In the genomic region with DNA sequence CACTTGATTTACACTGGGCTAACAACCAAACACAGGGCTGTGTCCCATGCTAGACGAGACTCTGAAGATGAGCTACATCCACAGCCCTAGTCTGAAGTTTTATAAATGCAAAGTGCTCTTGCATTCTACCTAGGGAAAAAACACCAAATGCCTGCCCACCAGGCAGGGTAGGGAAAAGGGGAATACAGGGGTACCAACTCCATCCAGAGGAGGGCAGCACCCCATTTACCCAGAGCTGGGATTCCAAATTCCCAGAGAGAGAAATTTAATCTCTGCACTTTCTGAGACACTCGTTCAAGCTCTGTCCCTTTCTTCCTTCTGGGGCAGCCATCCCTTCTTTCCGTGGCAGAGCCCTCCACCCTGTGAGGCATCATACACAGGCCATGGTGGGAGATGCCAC, we compare ENCODE assay signal across 20 mouse cellular contexts.
DNase-seq lines count a peak whose midpoint lies in the region; ATAC-seq and TF ChIP-seq lines count a peak whose summit lies in the region.
"Had no signal": no experiment of that assay in that cellular context is flagged by ENCODE, and none has a peak within 500 bp of the region (broad histone marks: within the 10 kb centered on the region; RNA-seq: fewer than 3 reads in every experiment).

No protein-coding gene starts in this region.

- H3K4me2 ChIP-seq in kidney, embryonic 16.5 days (replicated peaks; ENCODE audit: low read depth, low read length) = no peak overlapping the region
- H3K4me2 ChIP-seq in kidney, embryonic 15.5 days = no peak overlapping the region
- H3K4me2 ChIP-seq: forebrain, embryonic 12.5 days; hindbrain, embryonic 12.5 days; midbrain, embryonic 12.5 days; neural tube, embryonic 12.5 days had no signal

- TF ChIP-seq CTCF in lung, adult 2 months (IDR thresholded peaks at IDR 0.05; ENCODE audit: insufficient read depth, low read length) = 0 out of 2 replicates have a peak, but pooled peaks have one; percentile 1
- peak; percentile 26 for TF ChIP-seq CTCF in cortical plate, adult 2 months (IDR thresholded peaks at IDR 0.05; ENCODE audit: extremely low read depth, insufficient read depth, low read length)

- no peaks in the 10 kb centered on the region for H3K27me3 ChIP-seq in kidney, embryonic 16.5 days (ENCODE audit: insufficient read depth, low read length)
- H3K27me3 ChIP-seq in kidney, embryonic 15.5 days = no peaks in the 10 kb centered on the region
- H3K27me3 ChIP-seq: hindbrain, embryonic 12.5 days; midbrain, embryonic 12.5 days; neural tube, embryonic 12.5 days had no signal

- H3K9ac ChIP-seq in kidney, embryonic 16.5 days (replicated peaks; ENCODE audit: low read length) = no peak overlapping the region
- H3K9ac ChIP-seq in kidney, embryonic 15.5 days = no peak overlapping the region
- H3K9ac ChIP-seq: forebrain, embryonic 12.5 days; hindbrain, embryonic 12.5 days; midbrain, embryonic 12.5 days; neural tube, embryonic 12.5 days had no signal

- no peaks in the 10 kb centered on the region for H3K36me3 ChIP-seq in kidney, embryonic 16.5 days (ENCODE audit: insufficient read depth, low read length)
- H3K36me3 ChIP-seq in kidney, embryonic 15.5 days = no peaks in the 10 kb centered on the region
- H3K36me3 ChIP-seq: embryonic facial prominence, embryonic 10.5 days; forebrain, embryonic 12.5 days; hindbrain, embryonic 12.5 days; midbrain, embryonic 12.5 days; neural tube, embryonic 12.5 days had no signal

- 31% methylated on average over 3 of the region's 3 CpGs for WGBS in kidney, embryonic 16.5 days
- WGBS in kidney, embryonic 15.5 days = 30% methylated on average over 3 of the region's 3 CpGs
- WGBS in lung, adult 2 months = 34% methylated on average over 3 of the region's 3 CpGs

- H3K27ac ChIP-seq in kidney, embryonic 16.5 days (ENCODE audit: low read length) = no peak overlapping the region
- H3K27ac ChIP-seq in kidney, embryonic 15.5 days = no peak overlapping the region
- H3K27ac ChIP-seq in cortical plate, adult 2 months (ENCODE audit: insufficient read depth, low read length) = no peak overlapping the region
- H3K27ac ChIP-seq: embryonic facial prominence, embryonic 10.5 days; forebrain, embryonic 12.5 days; hindbrain, embryonic 12.5 days; midbrain, embryonic 12.5 days; neural tube, embryonic 12.5 days had no signal

- TF ChIP-seq POLR2A in lung, adult 2 months (IDR thresholded peaks at IDR 0.05; ENCODE audit: borderline replicate concordance, extremely low read depth, low read depth, low read length) = no peak
- no peak for TF ChIP-seq POLR2A in cortical plate, adult 2 months (IDR thresholded peaks at IDR 0.05; ENCODE audit: extremely low read depth, insufficient read depth, low read length)

- DNase-seq in frontal cortex, postnatal 25 days (ENCODE audit: low spot score in 2 of 2) = no peak
- no peak for DNase-seq in lung, adult 2 months
- DNase-seq in lung, postnatal 36 days = no peak
- DNase-seq in urinary bladder, postnatal 25 days (ENCODE audit: low spot score) = no peak
- DNase-seq: adrenal gland, postnatal 36 days; cerebellum, adult 2 months; cerebellum, postnatal 36 days; gastrocnemius, postnatal 36 days; kidney, postnatal 14 days; thymus, postnatal 25 days had no signal

- H3K4me1 ChIP-seq in kidney, embryonic 16.5 days (ENCODE audit: insufficient read depth, low read length) = peaks cover 3% of the 10 kb centered on the region
- peaks cover under 1% of the 10 kb centered on the region for H3K4me1 ChIP-seq in kidney, embryonic 15.5 days
- H3K4me1 ChIP-seq in lung, adult 2 months (ENCODE audit: control insufficient read depth, insufficient read depth, low read length) = no peaks in the 10 kb centered on the region
- no peaks in the 10 kb centered on the region for H3K4me1 ChIP-seq in cortical plate, adult 2 months (ENCODE audit: control insufficient read depth, insufficient read depth, low read length)
- H3K4me1 ChIP-seq: hindbrain, embryonic 12.5 days; midbrain, embryonic 12.5 days had no signal

- no peaks in the 10 kb centered on the region for H3K9me3 ChIP-seq in kidney, embryonic 16.5 days (ENCODE audit: low read length)
- H3K9me3 ChIP-seq in kidney, embryonic 15.5 days (replicated peaks) = no peaks in the 10 kb centered on the region
- H3K9me3 ChIP-seq: embryonic facial prominence, embryonic 10.5 days; forebrain, embryonic 12.5 days; hindbrain, embryonic 12.5 days; midbrain, embryonic 12.5 days; neural tube, embryonic 12.5 days had no signal

- H3K4me3 ChIP-seq in kidney, embryonic 16.5 days (ENCODE audit: low read length) = no peak overlapping the region
- no peak overlapping the region for H3K4me3 ChIP-seq in kidney, embryonic 15.5 days (replicated peaks)
- no peak overlapping the region for H3K4me3 ChIP-seq in lung, adult 2 months (replicated peaks; ENCODE audit: extremely low read depth, low read depth, low read length)
- H3K4me3 ChIP-seq in cortical plate, adult 2 months (ENCODE audit: insufficient read depth, low read length) = no peak overlapping the region
- H3K4me3 ChIP-seq: embryonic facial prominence, embryonic 10.5 days; forebrain, embryonic 12.5 days; hindbrain, embryonic 12.5 days; midbrain, embryonic 12.5 days; neural tube, embryonic 12.5 days had no signal

- ATAC-seq in frontal cortex, adult (ENCODE audit: low TSS enrichment) = 0 out of 2 replicates have a peak, but pooled peaks have one; percentile 34
- ATAC-seq in kidney, embryonic 16.5 days (ENCODE audit: low FRiP score, low TSS enrichment) = 0 out of 2 replicates have a peak, but pooled peaks have one; percentile 42
- no peak for ATAC-seq in kidney, embryonic 15.5 days (replicated peaks; ENCODE audit: low FRiP score)
- ATAC-seq: CD4-positive, CD25-positive, alpha-beta regulatory T cell, adult 4 months had no signal
